Mouse (Mus musculus) kidney, embryonic 14.5 days (tissue): ENCODE results near the gene Timm8a2. TPM values are rescaled to one million over a fixed set of nuclear protein-coding genes. Genes with fewer than 3 reads are reported as not detected.

Source experiments
- ATAC-seq: fragments of 200-750 bp; cut with Nextera tagmentation; 2 replicates; pipeline ENCODE4 v1.8.0; 2017; ENCODE audit warnings: moderate number of reproducible peaks, mild to moderate bottlenecking, moderate TSS enrichment, moderate library complexity; ENCODE audit not compliant: low FRiP score, low TSS enrichment
- H3K27ac ChIP-seq: fragments of 300-500 bp; sonication (generic); 2 replicates; pipeline ENCODE4 v1.5.1; 2014; ENCODE audit warnings: low read depth, mild to moderate bottlenecking, low read length, moderate library complexity, mixed read lengths
- H3K27me3 ChIP-seq: fragments of 300-500 bp; sonication (generic); 2 replicates; pipeline ENCODE4 v1.6.1; 2014; ENCODE audit warnings: mild to moderate bottlenecking, low read length; ENCODE audit not compliant: control insufficient read depth, insufficient read depth
- H3K36me3 ChIP-seq: fragments of 300-500 bp; sonication (generic); 2 replicates; pipeline ENCODE4 v1.6.1; 2014; ENCODE audit warnings: low read length, mixed read lengths; ENCODE audit not compliant: control insufficient read depth, insufficient read depth
- H3K4me1 ChIP-seq: fragments of 300-500 bp; sonication (generic); 2 replicates; pipeline ENCODE4 v1.6.1; 2014; ENCODE audit warnings: low read length, mixed read lengths; ENCODE audit not compliant: control insufficient read depth, insufficient read depth
- H3K4me2 ChIP-seq: fragments of 300-500 bp; sonication (generic); replicated peaks from 2 replicates; pipeline ENCODE4 v1.6.1; 2014; ENCODE audit warnings: low read depth, mild to moderate bottlenecking, low read length
- H3K4me3 ChIP-seq: fragments of 300-500 bp; sonication (generic); 2 replicates; pipeline ENCODE4 v1.5.1; 2014; ENCODE audit warnings: mild to moderate bottlenecking, low read length
- H3K9ac ChIP-seq: fragments of 300-500 bp; sonication (generic); 2 replicates; pipeline ENCODE4 v1.6.1; 2014; ENCODE audit warnings: low read depth, mild to moderate bottlenecking, low read length, moderate library complexity
- H3K9me3 ChIP-seq: fragments of 300-500 bp; sonication (generic); 2 replicates; pipeline ENCODE4 v1.6.1; 2016; ENCODE audit warnings: low read length; ENCODE audit not compliant: control insufficient read depth
- WGBS: fragments of 180-500 bp; shearing (Covaris S2); extraction: QIAGEN DNeasy Blood & Tissue Kit; methylation state at CpG from one replicate; pipeline ENCODE4 v1.1.7; 2014; 5-methylcytosine and 5-hydroxymethylcytosine counted together
- polyA plus RNA-seq: library from polyadenylated mRNA; unstranded; fragments of >200 nt; fragmentation: Nextera tagmentation; extraction: Ambion mirVana; gene quantifications from 2 replicates; pipeline ENCODE4 v1.2.1, GENCODE M21; 2014

Timm8a2 gene
- polyA plus RNA-seq, 1 experiment from 2014 or later: not detected

DNA sequence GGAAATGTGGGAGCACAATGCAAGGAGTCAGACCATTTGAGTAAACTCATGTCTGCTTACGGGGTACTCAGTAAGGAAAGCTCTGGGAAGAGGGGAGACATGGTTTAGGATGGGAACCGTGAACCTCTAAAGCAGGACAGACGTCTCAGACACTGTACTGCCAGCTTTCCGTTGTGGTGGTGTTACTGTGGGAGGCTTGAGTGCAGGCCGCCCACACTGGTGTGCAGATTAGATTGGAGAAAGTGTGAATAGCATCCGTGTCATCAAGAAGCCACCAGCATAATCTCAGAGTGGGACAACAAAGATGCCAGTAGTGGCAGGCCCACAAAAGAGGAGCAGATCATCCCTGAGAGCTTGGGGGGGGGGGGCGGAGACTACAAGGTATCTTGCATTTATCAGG is 32.2 kb upstream of the Timm8a2 start:
- no peaks in the 10 kb centered on the region for H3K9me3 ChIP-seq
- H3K27ac ChIP-seq: no peak overlapping the region
- H3K4me1 ChIP-seq: no peaks in the 10 kb centered on the region
- no peak overlapping the region for H3K4me3 ChIP-seq
- no peaks in the 10 kb centered on the region for H3K27me3 ChIP-seq
- no peaks in the 10 kb centered on the region; the same call in 1 of the 2 replicates for H3K36me3 ChIP-seq
- no peak overlapping the region for H3K4me2 ChIP-seq
- no peak for ATAC-seq
- H3K9ac ChIP-seq: no peak overlapping the region
- WGBS: 91% methylated on average over 6 of the region's 7 CpGs

DNA sequence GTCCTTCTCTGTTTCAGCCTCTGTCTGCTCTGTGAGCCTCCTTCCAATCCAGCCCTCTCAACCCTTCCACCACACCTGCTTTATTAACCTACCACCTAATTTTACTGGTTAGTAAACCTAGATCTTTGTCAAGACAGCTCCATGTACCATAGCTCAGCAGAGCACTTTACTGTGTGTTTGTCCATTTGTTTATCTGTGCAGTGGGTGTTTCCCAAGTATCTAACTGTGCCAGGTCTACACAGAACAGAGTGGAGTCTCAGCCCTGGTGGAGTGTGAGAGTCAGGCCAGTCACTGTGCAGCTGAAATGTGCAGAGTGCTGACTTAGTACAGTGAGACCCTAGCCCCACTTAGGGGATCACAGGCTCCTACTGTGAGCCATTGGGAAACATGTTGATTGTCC is 30.7 kb upstream of the Timm8a2 start:
- no peak overlapping the region for H3K4me2 ChIP-seq
- no peaks in the 10 kb centered on the region for H3K4me1 ChIP-seq
- H3K9me3 ChIP-seq: no peaks in the 10 kb centered on the region
- H3K27ac ChIP-seq: no peak overlapping the region
- no peak overlapping the region for H3K9ac ChIP-seq
- ATAC-seq: no peak
- H3K27me3 ChIP-seq: no peaks in the 10 kb centered on the region
- peaks cover 2% of the 10 kb centered on the region; the same call in 1 of the 2 replicates for H3K36me3 ChIP-seq
- no peak overlapping the region for H3K4me3 ChIP-seq

DNA sequence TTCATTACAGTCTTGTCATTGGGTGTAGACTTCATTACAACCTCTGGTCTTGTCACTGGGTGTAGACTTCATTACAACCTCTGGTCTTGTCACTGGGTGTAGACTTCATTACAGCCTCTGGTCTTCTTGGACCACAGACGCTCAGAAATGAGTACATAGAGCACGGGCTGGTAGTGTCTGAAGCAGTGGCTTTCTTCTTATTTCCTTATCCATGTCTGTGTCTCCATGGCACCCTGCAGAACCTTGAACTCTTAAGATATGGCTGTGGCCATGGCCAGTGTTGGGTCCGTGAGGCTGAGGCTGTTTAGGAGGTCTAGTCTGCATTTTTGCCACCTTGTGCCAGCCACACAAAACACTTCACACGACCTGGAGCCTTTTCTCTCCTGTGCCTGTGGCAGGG is 26.2 kb upstream of the Timm8a2 start:
- H3K4me3 ChIP-seq: no peak overlapping the region
- H3K9me3 ChIP-seq: no peaks in the 10 kb centered on the region
- no peak overlapping the region for H3K4me2 ChIP-seq
- no peak for ATAC-seq
- peaks cover 10% of the 10 kb centered on the region; the same call in 1 of the 2 replicates for H3K36me3 ChIP-seq
- H3K4me1 ChIP-seq: peaks cover 11% of the 10 kb centered on the region
- no peaks in the 10 kb centered on the region for H3K27me3 ChIP-seq
- H3K27ac ChIP-seq: no peak overlapping the region
- H3K9ac ChIP-seq: no peak overlapping the region
- WGBS: 89% methylated on average over 4 of the region's 4 CpGs

DNA sequence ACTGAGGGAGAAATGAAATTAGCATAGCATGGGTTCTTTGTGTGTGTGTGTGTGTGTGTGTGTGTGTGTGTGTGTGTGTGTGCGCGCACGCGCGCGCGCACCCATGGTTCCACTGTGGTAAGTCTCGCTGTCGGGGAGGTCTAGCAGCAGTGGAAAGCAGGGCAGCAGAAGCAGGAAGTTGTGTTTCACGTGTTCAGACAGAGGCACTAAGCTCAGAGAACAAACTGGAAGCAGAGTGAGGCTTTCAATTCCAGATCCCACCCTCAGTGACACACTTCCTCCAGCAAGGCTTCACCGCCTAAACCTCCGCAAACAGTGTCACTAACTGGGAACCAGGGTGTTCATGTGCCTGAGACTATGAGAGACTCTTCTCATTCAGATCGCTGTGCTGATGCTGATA is 25.0 kb upstream of the Timm8a2 start:
- Histone ChIP-seq H3K9me3 (no peaks in the 10 kb centered on the region), H3K4me2 (no peak overlapping the region), H3K9ac (no peak overlapping the region), H3K4me3 (no peak overlapping the region), H3K4me1 (peaks cover 11% of the 10 kb centered on the region), H3K27ac (no peak overlapping the region), H3K27me3 (no peaks in the 10 kb centered on the region), H3K36me3 (peaks cover 10% of the 10 kb centered on the region; the same call in 1 of the 2 replicates)
- ATAC-seq: no peak
- WGBS: 88% methylated on average over 13 of the region's 13 CpGs

DNA sequence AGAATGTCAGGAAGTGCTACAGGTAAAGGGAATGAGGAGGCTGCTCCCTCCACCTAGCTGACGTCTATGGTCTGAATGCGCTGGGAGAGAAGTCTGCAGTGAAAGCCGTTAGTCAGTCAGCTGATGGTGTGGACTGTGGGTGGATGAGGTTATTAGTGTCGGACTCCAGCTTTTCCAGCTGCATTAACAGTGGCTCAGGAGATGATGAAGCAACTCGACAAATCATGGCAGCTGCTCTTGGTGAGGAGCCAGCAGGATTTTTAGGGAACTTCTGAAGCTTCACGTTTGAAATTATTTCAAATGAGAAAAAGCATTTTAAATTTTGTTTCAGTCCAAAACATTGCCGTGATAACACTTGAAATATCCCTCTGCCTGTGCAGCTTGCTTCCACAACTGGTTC is 24.2 kb upstream of the Timm8a2 start:
- H3K36me3 ChIP-seq: peaks cover 10% of the 10 kb centered on the region; the same call in 1 of the 2 replicates
- H3K4me2 ChIP-seq: no peak overlapping the region
- no peak overlapping the region for H3K27ac ChIP-seq
- no peak for ATAC-seq
- H3K9ac ChIP-seq: no peak overlapping the region
- no peak overlapping the region for H3K4me3 ChIP-seq
- WGBS: 71% methylated on average over 7 of the region's 7 CpGs
- no peaks in the 10 kb centered on the region for H3K27me3 ChIP-seq
- H3K4me1 ChIP-seq: peaks cover 11% of the 10 kb centered on the region
- H3K9me3 ChIP-seq: no peaks in the 10 kb centered on the region

DNA sequence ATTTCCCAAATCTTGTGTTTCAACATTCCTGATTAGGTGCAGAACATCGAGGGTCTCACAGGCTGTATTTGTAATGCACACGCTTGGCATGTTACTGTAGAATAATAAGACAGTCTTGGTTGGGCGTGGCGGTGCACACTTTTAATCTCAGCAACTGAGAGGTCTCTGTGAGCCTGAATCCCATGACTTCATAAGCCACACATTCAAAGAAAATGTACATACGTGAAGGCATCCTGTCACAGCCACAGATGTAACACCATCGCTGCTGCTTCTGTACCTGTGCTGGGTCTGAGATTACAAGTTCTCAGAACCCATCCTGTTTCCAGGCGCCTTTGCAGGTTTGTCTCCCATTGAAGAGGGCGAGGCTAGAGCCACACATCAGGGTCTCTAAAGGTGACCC is 22.7 kb upstream of the Timm8a2 start:
- ATAC-seq: no peak
- no peak overlapping the region for H3K4me3 ChIP-seq
- H3K27ac ChIP-seq: peak overlapping the region; percentile 61; the same call in 1 of the 2 replicates
- H3K4me2 ChIP-seq: no peak overlapping the region
- 92% methylated on average over 8 of the region's 8 CpGs for WGBS
- no peaks in the 10 kb centered on the region for H3K9me3 ChIP-seq
- H3K27me3 ChIP-seq: no peaks in the 10 kb centered on the region
- H3K36me3 ChIP-seq: peaks cover 10% of the 10 kb centered on the region; the same call in 1 of the 2 replicates
- no peak overlapping the region for H3K9ac ChIP-seq
- peaks cover 11% of the 10 kb centered on the region for H3K4me1 ChIP-seq

DNA sequence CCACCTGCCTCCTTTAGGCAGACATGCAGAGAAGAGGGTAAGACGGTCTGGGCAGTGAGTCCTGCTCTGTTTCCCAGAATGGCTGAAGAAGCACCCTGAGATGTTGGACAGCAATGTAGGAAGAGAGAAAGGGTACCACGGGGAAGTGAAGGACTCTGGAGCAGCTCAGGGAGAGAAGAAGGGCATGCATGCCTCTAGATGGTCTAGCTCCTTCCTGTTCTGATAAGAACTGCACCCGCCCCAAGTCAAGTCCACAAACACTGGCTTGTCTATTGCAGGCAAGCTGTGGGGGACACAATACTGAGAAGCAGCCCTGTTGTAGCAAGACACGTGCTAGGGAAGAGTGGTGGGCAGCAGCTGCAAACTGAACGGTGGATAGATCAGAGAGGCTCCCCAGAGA is 22.3 kb upstream of the Timm8a2 start:
- Histone ChIP-seq H3K4me3 (no peak overlapping the region), H3K27me3 (no peaks in the 10 kb centered on the region), H3K27ac (peak overlapping the region; percentile 61), H3K9me3 (no peaks in the 10 kb centered on the region), H3K4me1 (peaks cover 11% of the 10 kb centered on the region), H3K36me3 (peaks cover 10% of the 10 kb centered on the region; the same call in 1 of the 2 replicates), H3K9ac (no peak overlapping the region), H3K4me2 (no peak overlapping the region)
- peak; percentile 48; the same call in 1 of the 2 replicates for ATAC-seq
- 49% methylated on average over 5 of the region's 5 CpGs for WGBS

DNA sequence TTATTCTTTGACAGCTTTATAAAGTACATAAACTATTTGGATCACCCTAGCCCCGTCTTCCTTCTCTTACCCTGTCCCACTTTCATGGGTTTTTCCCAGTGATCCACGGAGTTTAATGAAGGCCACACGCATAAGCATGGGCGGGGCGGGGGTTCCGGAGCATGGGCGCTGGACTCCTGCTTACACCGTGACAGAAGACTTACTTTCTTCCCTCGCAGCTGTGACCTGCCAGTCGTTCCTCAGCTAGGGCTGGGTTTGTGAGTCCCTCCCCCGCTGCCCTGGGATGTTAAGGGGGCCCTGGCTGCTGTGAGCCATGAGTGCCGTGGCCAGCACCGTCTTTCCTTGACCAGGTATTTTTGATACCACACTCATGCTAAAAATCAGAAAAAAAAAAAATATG is 21.7 kb upstream of the Timm8a2 start:
- peaks cover 10% of the 10 kb centered on the region; the same call in 1 of the 2 replicates for H3K36me3 ChIP-seq
- H3K4me3 ChIP-seq: no peak overlapping the region
- H3K4me1 ChIP-seq: peaks cover 11% of the 10 kb centered on the region
- no peak overlapping the region for H3K9ac ChIP-seq
- no peaks in the 10 kb centered on the region for H3K27me3 ChIP-seq
- no peak overlapping the region for H3K4me2 ChIP-seq
- no peaks in the 10 kb centered on the region for H3K9me3 ChIP-seq
- H3K27ac ChIP-seq: peak overlapping the region; percentile 61; the same call in 1 of the 2 replicates
- whole genome bisulfite sequencing: 12% methylated on average over 13 of the region's 13 CpGs
- ATAC-seq: peak; percentile 81

DNA sequence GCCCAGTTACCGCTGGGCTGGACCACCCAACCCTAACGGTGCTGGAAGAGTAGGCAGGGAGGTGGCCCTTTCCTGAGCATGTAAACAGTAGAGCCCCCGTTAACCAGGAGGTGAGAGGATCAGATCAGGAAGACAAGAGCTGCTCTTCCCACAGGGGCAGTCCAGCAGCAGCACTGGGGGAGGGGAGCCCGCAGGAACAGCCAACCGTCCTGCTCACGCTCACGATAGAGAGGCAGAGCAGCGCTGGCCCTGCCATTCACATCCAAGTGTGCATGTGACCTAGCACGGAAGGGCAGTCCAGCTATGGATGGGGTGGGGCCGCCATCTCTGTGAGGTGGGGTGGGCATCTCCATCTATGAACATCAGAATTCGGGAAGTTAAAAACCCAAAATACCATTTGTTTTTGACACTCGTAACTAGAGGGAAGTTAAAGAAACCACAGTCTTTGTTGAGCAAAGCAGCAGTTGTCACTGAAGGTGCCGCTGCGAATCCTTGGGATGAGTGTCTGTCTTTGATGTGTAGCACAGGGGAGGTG is 21.0 kb upstream of the Timm8a2 start:
- ATAC-seq: peak; percentile 92
- no peak overlapping the region for H3K4me2 ChIP-seq

More for the DNA sequence above, 21.0 kb upstream of the Timm8a2 start:
- Histone ChIP-seq H3K9ac (no peak overlapping the region), H3K4me3 (no peak overlapping the region), H3K36me3 (peaks cover 10% of the 10 kb centered on the region; the same call in 1 of the 2 replicates), H3K9me3 (no peaks in the 10 kb centered on the region), H3K4me1 (peaks cover 11% of the 10 kb centered on the region), H3K27ac (no peak overlapping the region; the same call in 1 of the 2 replicates), H3K27me3 (no peaks in the 10 kb centered on the region)
- 37% methylated on average over 14 of the region's 14 CpGs for WGBS
